Mouse (Mus musculus) spleen, adult 10 weeks (tissue): Measurements from ENCODE around the gene Tex19.2. TPM values are rescaled to one million over a fixed set of nuclear protein-coding genes. Genes with fewer than 3 reads are reported as not detected.

Source experiments
- polyA plus RNA-seq: library from polyadenylated mRNA; stranded (reverse); fragments of 350-450 nt; fragmentation: Illumina TruSeq; extraction: RNeasy Lipid Tissue Mini Kit (QIAGEN cat#74804); gene quantifications from one replicate; pipeline ENCODE4 v1.2.3, GENCODE M21; 2015; ENCODE audit warnings: low replicate concordance; ENCODE audit not compliant: insufficient read depth

Gene Tex19.2
- polyA plus RNA-seq: not detected

DNA sequence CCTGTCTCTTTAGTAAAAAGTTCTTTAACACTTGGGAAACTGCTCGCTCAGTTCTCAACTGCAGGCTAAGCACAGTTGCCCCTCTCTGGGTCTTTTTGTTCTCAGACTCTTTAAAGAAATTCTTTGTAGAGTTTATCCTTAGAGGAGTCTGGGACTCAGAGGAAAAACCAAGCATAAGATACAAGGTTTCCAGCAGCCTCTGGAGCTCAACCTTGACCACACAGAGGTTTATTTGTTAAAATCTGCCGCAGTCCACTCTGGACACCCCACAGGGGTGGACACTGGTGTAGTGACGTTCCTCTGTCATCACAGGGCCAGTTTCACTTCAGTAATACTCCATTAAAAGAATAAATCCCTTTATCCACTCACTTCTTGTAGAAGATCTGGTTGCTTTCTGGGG is at the start of gene Tex19.2:
Gene Tex19.2, minus strand, starts transcription at position 101 of the 400 bp plus-strand sequence.

DNA sequence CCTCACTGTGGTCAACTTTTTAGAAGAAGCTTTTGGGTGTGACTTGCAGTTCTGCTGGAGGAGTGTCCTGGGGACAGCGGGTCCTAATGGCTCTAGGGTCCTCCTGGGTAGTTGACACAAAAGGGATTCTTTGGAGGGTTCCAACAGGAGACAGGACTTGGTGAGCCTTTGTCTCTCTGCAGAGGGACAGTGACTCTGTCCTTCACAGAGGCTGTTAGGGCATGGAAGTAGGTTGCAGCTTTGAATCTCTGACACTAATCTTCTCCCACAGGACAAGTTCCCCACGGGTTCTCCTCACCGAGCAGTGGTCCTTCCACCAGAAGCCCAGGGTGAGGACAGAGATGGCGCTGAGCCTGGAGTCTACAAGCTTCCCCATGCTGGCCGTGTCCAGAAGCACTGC is 41.5 kb upstream of the Tex19.2 start, which contains the start of gene Uts2r:
Gene Uts2r, plus strand, starts transcription at position 301 of the 400 bp plus-strand sequence.

DNA sequence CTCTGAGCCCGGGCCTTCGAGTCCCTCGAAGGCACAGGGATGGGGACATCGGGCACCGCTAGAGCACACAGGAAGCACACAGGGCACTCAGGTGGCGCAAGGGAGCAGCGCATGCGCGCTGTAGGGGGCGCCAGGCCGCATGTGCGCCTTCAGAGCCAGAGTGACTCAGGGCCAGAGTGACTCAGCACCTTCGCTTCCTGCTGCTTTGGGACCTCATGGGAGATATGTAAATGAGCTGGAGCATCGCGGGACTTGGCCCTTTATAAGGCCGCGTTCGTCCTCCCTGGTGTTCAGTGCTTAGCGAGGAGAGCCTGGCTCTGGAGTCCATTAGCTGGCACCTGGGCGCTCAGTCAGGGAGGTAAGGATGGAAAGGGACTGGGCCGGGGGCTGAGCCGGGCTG is 27.4 kb upstream of the Tex19.2 start, which contains the start of gene Tex19.1:
Gene Tex19.1, plus strand, starts transcription at position 279 of the 400 bp plus-strand sequence.

DNA sequence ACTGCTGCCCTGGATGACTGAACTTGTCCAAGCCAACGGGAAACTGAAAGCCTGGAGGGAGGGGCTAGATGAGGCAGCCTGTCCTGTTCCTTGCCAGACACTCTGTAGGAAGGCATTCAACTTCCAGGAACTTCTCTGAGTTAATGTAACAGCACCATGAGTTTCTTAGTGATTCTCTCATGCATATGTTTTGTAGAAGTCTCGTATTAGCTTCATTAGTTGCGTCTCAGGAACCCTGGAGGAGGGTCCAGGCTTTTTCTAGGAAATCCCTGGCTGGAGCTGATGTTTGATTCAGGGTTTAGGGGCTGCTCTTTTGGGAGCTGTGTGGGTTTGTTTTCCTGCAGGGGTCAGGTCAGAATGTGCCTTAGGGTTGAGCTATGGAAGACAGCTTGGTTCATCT is 37.4 kb downstream of the Tex19.2 start, which contains the start of gene Sectm1a:
Gene Sectm1a, minus strand, starts transcription at position 101 of the 400 bp plus-strand sequence.

Other genes starting within 250 kb of the Tex19.2 start
- 0.43 TPM for gene Ccdc57, start 185.8 kb downstream of the Tex19.2 start, polyA plus RNA-seq
- 2.0 TPM for gene Slc16a3, start 170.2 kb downstream of the Tex19.2 start, polyA plus RNA-seq
- gene Csnk1d, start 127.3 kb downstream of the Tex19.2 start, polyA plus RNA-seq: 123 TPM
- 54.7 TPM for gene Cd7, start 79.3 kb downstream of the Tex19.2 start, polyA plus RNA-seq
- not detected for gene Sectm1b, start 55.1 kb downstream of the Tex19.2 start, polyA plus RNA-seq
- 11.3 TPM for gene Sectm1a, start 37.5 kb downstream of the Tex19.2 start, polyA plus RNA-seq
- gene Tex19.1, start 27.5 kb upstream of the Tex19.2 start, polyA plus RNA-seq: not detected
- not detected for gene Uts2r, start 41.6 kb upstream of the Tex19.2 start, polyA plus RNA-seq
- 9.2 TPM for gene Hexdc, start 85.8 kb upstream of the Tex19.2 start, polyA plus RNA-seq
- gene Ogfod3, start 86.0 kb upstream of the Tex19.2 start, polyA plus RNA-seq: 4.4 TPM
- gene Cybc1, start 110.6 kb upstream of the Tex19.2 start, polyA plus RNA-seq: 178 TPM
- 26.9 TPM for gene Narf, start 118.6 kb upstream of the Tex19.2 start, polyA plus RNA-seq
- gene Foxk2, start 141.3 kb upstream of the Tex19.2 start, polyA plus RNA-seq: 21.6 TPM
- gene Wdr45b, start 235.8 kb upstream of the Tex19.2 start, polyA plus RNA-seq: 37.4 TPM